Mouse (Mus musculus) kidney, embryonic 14.5 days (tissue): Measurements from ENCODE around the gene Snx1. TPM values are rescaled to one million over a fixed set of nuclear protein-coding genes. Genes with fewer than 3 reads are reported as not detected.

ENCODE experiments used
- ATAC-seq: fragments of 200-750 bp; cut with Nextera tagmentation; 2 replicates; pipeline ENCODE4 v1.8.0; 2017; ENCODE audit warnings: moderate number of reproducible peaks, mild to moderate bottlenecking, moderate TSS enrichment, moderate library complexity; ENCODE audit not compliant: low FRiP score, low TSS enrichment
- H3K27ac ChIP-seq: fragments of 300-500 bp; sonication (generic); 2 replicates; pipeline ENCODE4 v1.5.1; 2014; ENCODE audit warnings: low read depth, mild to moderate bottlenecking, low read length, moderate library complexity, mixed read lengths
- H3K27me3 ChIP-seq: fragments of 300-500 bp; sonication (generic); 2 replicates; pipeline ENCODE4 v1.6.1; 2014; ENCODE audit warnings: mild to moderate bottlenecking, low read length; ENCODE audit not compliant: control insufficient read depth, insufficient read depth
- H3K36me3 ChIP-seq: fragments of 300-500 bp; sonication (generic); 2 replicates; pipeline ENCODE4 v1.6.1; 2014; ENCODE audit warnings: low read length, mixed read lengths; ENCODE audit not compliant: control insufficient read depth, insufficient read depth
- H3K4me1 ChIP-seq: fragments of 300-500 bp; sonication (generic); 2 replicates; pipeline ENCODE4 v1.6.1; 2014; ENCODE audit warnings: low read length, mixed read lengths; ENCODE audit not compliant: control insufficient read depth, insufficient read depth
- H3K4me2 ChIP-seq: fragments of 300-500 bp; sonication (generic); replicated peaks from 2 replicates; pipeline ENCODE4 v1.6.1; 2014; ENCODE audit warnings: low read depth, mild to moderate bottlenecking, low read length
- H3K4me3 ChIP-seq: fragments of 300-500 bp; sonication (generic); 2 replicates; pipeline ENCODE4 v1.5.1; 2014; ENCODE audit warnings: mild to moderate bottlenecking, low read length
- H3K9ac ChIP-seq: fragments of 300-500 bp; sonication (generic); 2 replicates; pipeline ENCODE4 v1.6.1; 2014; ENCODE audit warnings: low read depth, mild to moderate bottlenecking, low read length, moderate library complexity
- H3K9me3 ChIP-seq: fragments of 300-500 bp; sonication (generic); 2 replicates; pipeline ENCODE4 v1.6.1; 2016; ENCODE audit warnings: low read length; ENCODE audit not compliant: control insufficient read depth
- WGBS: fragments of 180-500 bp; shearing (Covaris S2); extraction: QIAGEN DNeasy Blood & Tissue Kit; methylation state at CpG from one replicate; pipeline ENCODE4 v1.1.7; 2014; 5-methylcytosine and 5-hydroxymethylcytosine counted together
- polyA plus RNA-seq: library from polyadenylated mRNA; unstranded; fragments of >200 nt; fragmentation: Nextera tagmentation; extraction: Ambion mirVana; gene quantifications from 2 replicates; pipeline ENCODE4 v1.2.1, GENCODE M21; 2014

The Snx1 gene
- polyA plus RNA-seq, 1 experiment from 2014 or later = 130 TPM

DNA sequence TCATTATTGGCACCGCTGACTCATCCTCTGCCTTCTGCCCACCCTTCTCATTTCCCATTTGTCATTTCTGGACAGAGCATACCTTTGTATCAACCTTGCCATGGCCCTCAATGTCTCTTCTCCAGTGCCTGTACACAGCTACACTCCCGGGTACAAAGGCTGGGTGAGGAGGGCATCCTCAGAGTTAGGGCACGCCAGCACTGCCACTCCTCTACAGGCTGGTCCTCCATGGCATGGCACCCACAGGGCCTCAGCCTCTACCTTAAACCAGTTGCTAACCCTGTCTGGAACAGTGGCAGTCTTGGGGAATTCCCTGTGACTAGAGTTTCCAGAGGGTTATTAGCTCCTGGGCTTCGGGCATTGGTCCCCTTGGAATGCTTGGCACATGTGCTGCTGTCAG, 87.8 kb downstream of the Snx1 start:
- Histone ChIP-seq H3K9me3 (no peaks in the 10 kb centered on the region), H3K27me3 (no peaks in the 10 kb centered on the region), H3K4me3 (no peak overlapping the region), H3K4me1 (no peaks in the 10 kb centered on the region), H3K27ac (no peak overlapping the region), H3K9ac (no peak overlapping the region), H3K4me2 (no peak overlapping the region), H3K36me3 (peaks cover 25% of the 10 kb centered on the region)
- no peak for ATAC-seq
- 90% methylated on average over 4 of the region's 4 CpGs for WGBS

Other genes starting within 250 kb of the Snx1 start
- gene Pclaf, start 236.3 kb downstream of the Snx1 start, polyA plus RNA-seq = 283 and 343 TPM in 2 replicates
- gene Trip4, start 217.8 kb downstream of the Snx1 start, polyA plus RNA-seq = 24.0 and 36.6 TPM in 2 replicates
- gene Csnk1g1, start 217.7 kb downstream of the Snx1 start, polyA plus RNA-seq = 17.0 and 20.8 TPM in 2 replicates
- gene Ppib, start 66.4 kb downstream of the Snx1 start, polyA plus RNA-seq = 622 and 701 TPM in 2 replicates
- gene Snx22, start 56.9 kb downstream of the Snx1 start, polyA plus RNA-seq = 0.91 and 1.5 TPM in 2 replicates
- 164 and 171 TPM in 2 replicates for gene Ciao2a, start within 50 bp of the Snx1 start, polyA plus RNA-seq
- gene Dapk2, start 31.6 kb upstream of the Snx1 start, polyA plus RNA-seq = 3.3 and 4.2 TPM in 2 replicates
- gene Herc1, start 223.9 kb upstream of the Snx1 start, polyA plus RNA-seq = 14.9 and 26.9 TPM in 2 replicates